Mouse (Mus musculus): ENCODE data around the gene Alox5ap.

GRCm38 (mm10) chr5:149275105-149275494 is 10.5 kb downstream of the Alox5ap start:
- TF ChIP-seq CTCF (IDR thresholded peaks at IDR 0.05; ENCODE audit: extremely low read depth, insufficient read depth, insufficient read length, insufficient replicate concordance) (no peak), POLR2A (IDR thresholded peaks at IDR 0.05; ENCODE audit: low read depth, low read length) (no peak)

All from spleen, adult 2 months (tissue).